Mouse (Mus musculus) stomach, embryonic 14.5 days (tissue): ENCODE measurements around the gene Arsg. TPM values are rescaled to one million over a fixed set of nuclear protein-coding genes. Genes with fewer than 3 reads are reported as not detected.

Experiments
- ATAC-seq: fragments of 200-750 bp; cut with Nextera tagmentation; 2 replicates; pipeline ENCODE4 v1.8.0; 2017; ENCODE audit warnings: low read depth, moderate TSS enrichment; ENCODE audit not compliant: insufficient number of reproducible peaks, insufficient read depth, low FRiP score
- H3K27ac ChIP-seq: fragments of 300-500 bp; sonication (generic); 2 replicates; pipeline ENCODE4 v1.5.1; 2014; ENCODE audit warnings: mild to moderate bottlenecking, low read length, moderate library complexity, mixed read lengths
- H3K27me3 ChIP-seq: fragments of 300-500 bp; sonication (generic); 2 replicates; pipeline ENCODE4 v1.6.1; 2014; ENCODE audit warnings: low read length, control low read depth, mixed read lengths; ENCODE audit not compliant: control insufficient read depth, insufficient read depth
- H3K36me3 ChIP-seq: fragments of 300-500 bp; sonication (generic); 2 replicates; pipeline ENCODE4 v1.6.1; 2014; ENCODE audit warnings: mild to moderate bottlenecking, control low read depth, low read length, moderate library complexity, mixed read lengths; ENCODE audit not compliant: control insufficient read depth, insufficient read depth
- H3K4me1 ChIP-seq: fragments of 300-500 bp; sonication (generic); 2 replicates; pipeline ENCODE4 v1.6.1; 2014; ENCODE audit warnings: low read length, control low read depth, mixed read lengths; ENCODE audit not compliant: control insufficient read depth, insufficient read depth
- H3K4me2 ChIP-seq: fragments of 300-500 bp; sonication (generic); replicated peaks from 2 replicates; pipeline ENCODE4 v1.6.1; 2014; ENCODE audit warnings: low read depth, low read length, control low read depth
- H3K4me3 ChIP-seq: fragments of 300-500 bp; sonication (generic); 2 replicates; pipeline ENCODE4 v1.5.1; 2014; ENCODE audit warnings: low read depth, low read length, control low read depth
- H3K9ac ChIP-seq: fragments of 300-500 bp; sonication (generic); replicated peaks from 2 replicates; pipeline ENCODE4 v1.6.1; 2014; ENCODE audit warnings: low read depth, mild to moderate bottlenecking, control low read depth, low read length, moderate library complexity, mixed read lengths
- H3K9me3 ChIP-seq: fragments of 300-500 bp; sonication (generic); 2 replicates; pipeline ENCODE4 v1.6.1; 2016; ENCODE audit warnings: low read depth, low read length, control low read depth; ENCODE audit not compliant: control insufficient read depth
- WGBS: fragments of 180-500 bp; shearing (Covaris S2); extraction: QIAGEN DNeasy Blood & Tissue Kit; methylation state at CpG from one replicate; pipeline ENCODE4 v1.1.7; 2014; 5-methylcytosine and 5-hydroxymethylcytosine counted together
- polyA plus RNA-seq: library from polyadenylated mRNA; unstranded; fragments of >200 nt; fragmentation: Nextera tagmentation; extraction: Ambion mirVana; gene quantifications from 2 replicates; pipeline ENCODE4 v1.2.1, GENCODE M21; 2014

Arsg gene
- polyA plus RNA-seq, 1 experiment from 2014 or later = 3.5 TPM

GRCm38 (mm10) chr11:109507068-109507467 is 33.9 kb downstream of the Arsg start:
- no peak overlapping the region for H3K4me2 ChIP-seq
- H3K9ac ChIP-seq = no peak overlapping the region
- 54% methylated on average over 3 of the region's 3 CpGs for WGBS
- no peaks in the 10 kb centered on the region for H3K36me3 ChIP-seq
- H3K4me3 ChIP-seq = no peak overlapping the region
- H3K27me3 ChIP-seq = no peaks in the 10 kb centered on the region
- no peaks in the 10 kb centered on the region for H3K9me3 ChIP-seq
- ATAC-seq = no peak
- no peak overlapping the region for H3K27ac ChIP-seq
- no peaks in the 10 kb centered on the region for H3K4me1 ChIP-seq

GRCm38 (mm10) chr11:109512995-109513675 is 40.0 kb downstream of the Arsg start:
- H3K4me3 ChIP-seq = no peak overlapping the region
- ATAC-seq = no peak

GRCm38 (mm10) chr11:109514064-109514612 is 41.0 kb downstream of the Arsg start:
- Histone ChIP-seq H3K9me3 (no peaks in the 10 kb centered on the region), H3K4me2 (no peak overlapping the region), H3K9ac (no peak overlapping the region), H3K4me1 (no peaks in the 10 kb centered on the region), H3K27me3 (no peaks in the 10 kb centered on the region), H3K27ac (no peak overlapping the region), H3K36me3 (no peaks in the 10 kb centered on the region), H3K4me3 (no peak overlapping the region)
- ATAC-seq = no peak
- 37% methylated on average over 3 of the region's 3 CpGs for WGBS

More at GRCm38 (mm10) chr11:109512995-109513675, 40.0 kb downstream of the Arsg start:
- no peak overlapping the region for H3K27ac ChIP-seq
- no peaks in the 10 kb centered on the region for H3K27me3 ChIP-seq
- WGBS = 82% methylated on average over 16 of the region's 16 CpGs
- H3K9ac ChIP-seq = no peak overlapping the region
- H3K36me3 ChIP-seq = no peaks in the 10 kb centered on the region
- H3K9me3 ChIP-seq = no peaks in the 10 kb centered on the region
- no peaks in the 10 kb centered on the region for H3K4me1 ChIP-seq
- no peak overlapping the region for H3K4me2 ChIP-seq

- no peak overlapping the region for H3K27ac ChIP-seq
- ATAC-seq = no peak
- no peaks in the 10 kb centered on the region for H3K9me3 ChIP-seq
- H3K4me2 ChIP-seq = no peak overlapping the region
- H3K4me3 ChIP-seq = no peak overlapping the region
- WGBS = 89% methylated on average over 11 of the region's 11 CpGs
- H3K36me3 ChIP-seq = no peaks in the 10 kb centered on the region
- H3K9ac ChIP-seq = no peak overlapping the region
- no peaks in the 10 kb centered on the region for H3K27me3 ChIP-seq
- no peaks in the 10 kb centered on the region for H3K4me1 ChIP-seq
Measured at GRCm38 (mm10) chr11:109517330-109517729, 44.2 kb downstream of the Arsg start.

- WGBS = 84% methylated on average over 3 of the region's 3 CpGs
- no peak for ATAC-seq
Measured at GRCm38 (mm10) chr11:109517816-109518215, 44.6 kb downstream of the Arsg start.

GRCm38 (mm10) chr11:109520958-109521357 is 47.8 kb downstream of the Arsg start:
- Histone ChIP-seq H3K9me3 (no peaks in the 10 kb centered on the region), H3K4me1 (no peaks in the 10 kb centered on the region), H3K9ac (no peak overlapping the region), H3K4me3 (no peak overlapping the region), H3K27ac (no peak overlapping the region), H3K36me3 (no peaks in the 10 kb centered on the region), H3K4me2 (no peak overlapping the region), H3K27me3 (no peaks in the 10 kb centered on the region)
- ATAC-seq = no peak
- 41% methylated on average over 7 of the region's 7 CpGs for WGBS

More at GRCm38 (mm10) chr11:109517816-109518215, 44.6 kb downstream of the Arsg start:
- no peak overlapping the region for H3K4me2 ChIP-seq
- no peaks in the 10 kb centered on the region for H3K4me1 ChIP-seq
- H3K27ac ChIP-seq = no peak overlapping the region
- H3K4me3 ChIP-seq = no peak overlapping the region
- no peaks in the 10 kb centered on the region for H3K36me3 ChIP-seq
- H3K9me3 ChIP-seq = no peaks in the 10 kb centered on the region
- H3K9ac ChIP-seq = no peak overlapping the region
- H3K27me3 ChIP-seq = no peaks in the 10 kb centered on the region

GRCm38 (mm10) chr11:109524869-109525268 is 51.7 kb downstream of the Arsg start:
- Histone ChIP-seq H3K4me3 (no peak overlapping the region), H3K36me3 (no peaks in the 10 kb centered on the region), H3K9ac (no peak overlapping the region), H3K27ac (no peak overlapping the region), H3K9me3 (no peaks in the 10 kb centered on the region), H3K4me2 (no peak overlapping the region), H3K27me3 (no peaks in the 10 kb centered on the region), H3K4me1 (no peaks in the 10 kb centered on the region)
- no peak for ATAC-seq
- 77% methylated on average over 5 of the region's 5 CpGs for WGBS

GRCm38 (mm10) chr11:109525571-109525970 is 52.4 kb downstream of the Arsg start:
- no peaks in the 10 kb centered on the region for H3K4me1 ChIP-seq
- no peak overlapping the region for H3K9ac ChIP-seq
- H3K36me3 ChIP-seq = no peaks in the 10 kb centered on the region
- WGBS = 89% methylated on average over 4 of the region's 4 CpGs
- no peak overlapping the region for H3K4me3 ChIP-seq
- no peak overlapping the region for H3K4me2 ChIP-seq
- H3K27ac ChIP-seq = no peak overlapping the region
- no peaks in the 10 kb centered on the region for H3K9me3 ChIP-seq
- no peaks in the 10 kb centered on the region for H3K27me3 ChIP-seq
- no peak for ATAC-seq

- WGBS = 79% methylated on average over 4 of the region's 4 CpGs
- Histone ChIP-seq H3K4me1 (no peaks in the 10 kb centered on the region), H3K4me2 (no peak overlapping the region), H3K4me3 (no peak overlapping the region), H3K27me3 (no peaks in the 10 kb centered on the region), H3K27ac (no peak overlapping the region), H3K9ac (no peak overlapping the region), H3K9me3 (no peaks in the 10 kb centered on the region), H3K36me3 (no peaks in the 10 kb centered on the region)
- ATAC-seq = no peak
Measured at GRCm38 (mm10) chr11:109530030-109530429, 56.9 kb downstream of the Arsg start.
